Mouse (Mus musculus) monocyte, adult 2 months (primary cell): Measurements from ENCODE around the gene Gpr137.
"Not testable (repeated sequence)": the region's sequence is repeated elsewhere in the genome, so short reads cannot be mapped to it uniquely, and the experiment has no call there.

Experiments
- DNase-seq, 2 experiments: peaks; one replicate each; pipeline ENCODE4 v3.0.0; 2022; ENCODE audit warnings: low spot score in 2 of 2, low read depth in 1 of 2

The Gpr137 gene

GRCm38 (mm10) chr19:6942249-6942691 lies at the start of gene Gpr137:
Gpr137 (minus strand) TSS chr19:6942480.
- peak; percentile 78 to 87 for DNase-seq

GRCm38 (mm10) chr19:6991166-6991565 lies 48.9 kb upstream of the Gpr137 start:
- DNase-seq = not testable (repeated sequence)

GRCm38 (mm10) chr19:6990712-6991111 lies 48.4 kb upstream of the Gpr137 start:
- DNase-seq = no peak

GRCm38 (mm10) chr19:6989251-6989650 lies 47.0 kb upstream of the Gpr137 start:
- DNase-seq = no peak

- no peak for DNase-seq
Measured at GRCm38 (mm10) chr19:6987904-6988285, 45.6 kb upstream of the Gpr137 start.

GRCm38 (mm10) chr19:6987061-6987903 lies 45.0 kb upstream of the Gpr137 start, which contains the start of gene Vegfb:
Vegfb (minus strand) TSS chr19:6987651.
- no peak for DNase-seq

GRCm38 (mm10) chr19:6985951-6986708 lies 43.9 kb upstream of the Gpr137 start:
- DNase-seq = no peak

- DNase-seq = no peak
Measured at GRCm38 (mm10) chr19:6985300-6985699, 43.0 kb upstream of the Gpr137 start.

GRCm38 (mm10) chr19:6983621-6984020 lies 41.3 kb upstream of the Gpr137 start:
- DNase-seq = no peak

GRCm38 (mm10) chr19:6981465-6981864 lies 39.2 kb upstream of the Gpr137 start:
- DNase-seq = no peak

GRCm38 (mm10) chr19:6980381-6981093 lies 38.3 kb upstream of the Gpr137 start, which contains the start of gene Fkbp2:
Fkbp2 (minus strand) TSS chr19:6980501.
- peak; percentile 97 to 98 for DNase-seq

- DNase-seq = peak; percentile 98 to 99
Measured at GRCm38 (mm10) chr19:6979486-6980380, 37.5 kb upstream of the Gpr137 start.

- DNase-seq = no peak
Measured at GRCm38 (mm10) chr19:6979001-6979479, 36.8 kb upstream of the Gpr137 start.

GRCm38 (mm10) chr19:6978639-6978974 lies 36.3 kb upstream of the Gpr137 start:
- DNase-seq = no peak

- no peak for DNase-seq
Measured at GRCm38 (mm10) chr19:6977759-6978638, 35.7 kb upstream of the Gpr137 start.

- DNase-seq = no peak
Measured at GRCm38 (mm10) chr19:6975537-6976521, 33.5 kb upstream of the Gpr137 start, which contains the start of gene Plcb3. Plcb3 (minus strand) TSS chr19:6976470.

- DNase-seq = no peak
Measured at GRCm38 (mm10) chr19:6974211-6975205, 32.2 kb upstream of the Gpr137 start, which contains the start of gene Ppp1r14b. Ppp1r14b (plus strand) TSS chr19:6974968.
